Mouse (Mus musculus) T-helper 2 cell (primary cell): ENCODE measurements around the gene Fscn2.
"Not testable (repeated sequence)": the region's sequence is repeated elsewhere in the genome, so short reads cannot be mapped to it uniquely, and the experiment has no call there.

Experiments used
- in situ Hi-C: fragments of 300-600 bp; cut with MboI, MseI; formaldehyde crosslinking; loops from one replicate; pipeline ENCODE4 v1.15.1; 2025; ENCODE audit warnings: high pct_unique_total_duplicates

Gene Fscn2

DNA sequence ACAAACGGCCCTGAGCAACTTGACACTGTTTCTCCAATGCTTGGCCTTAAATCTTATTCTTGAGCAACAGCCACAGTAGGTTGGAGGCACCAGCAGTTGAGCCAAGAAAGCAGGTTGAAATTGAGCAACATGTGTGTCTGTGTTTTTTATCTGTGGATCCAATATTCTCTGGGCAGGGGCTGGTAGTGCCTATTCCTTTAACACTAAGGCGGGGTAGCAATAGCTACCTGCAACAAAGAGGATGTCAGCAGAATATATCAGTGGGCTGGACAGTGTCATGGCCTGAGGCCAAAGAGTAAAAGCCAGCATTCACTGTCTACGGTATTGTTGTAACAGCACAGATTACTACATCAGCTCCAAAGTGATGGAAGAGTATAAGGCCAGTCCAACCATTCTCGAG, 34.3 kb downstream of the Fscn2 start:
- in situ Hi-C loops: no loop called here

DNA sequence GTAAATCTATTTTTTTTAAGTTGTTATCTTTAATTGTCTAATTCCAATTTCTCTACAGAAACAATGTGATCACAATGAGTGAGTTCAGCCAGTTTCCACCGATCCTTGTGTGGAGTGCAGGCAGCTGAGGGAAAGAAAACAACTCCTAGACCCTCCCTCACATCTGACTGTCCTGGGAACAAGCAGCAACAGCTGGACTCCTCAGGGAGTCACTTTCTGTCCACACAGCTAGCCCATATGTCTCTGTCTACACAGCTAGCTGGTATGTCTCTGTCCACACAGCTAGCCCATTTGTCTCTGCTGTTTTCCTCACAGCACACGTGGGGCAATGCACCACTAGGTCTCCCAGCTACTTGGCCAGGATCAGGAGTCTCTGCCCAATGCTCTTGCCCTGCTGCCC, 36.3 kb downstream of the Fscn2 start:
- in situ Hi-C loops: no loop called here

DNA sequence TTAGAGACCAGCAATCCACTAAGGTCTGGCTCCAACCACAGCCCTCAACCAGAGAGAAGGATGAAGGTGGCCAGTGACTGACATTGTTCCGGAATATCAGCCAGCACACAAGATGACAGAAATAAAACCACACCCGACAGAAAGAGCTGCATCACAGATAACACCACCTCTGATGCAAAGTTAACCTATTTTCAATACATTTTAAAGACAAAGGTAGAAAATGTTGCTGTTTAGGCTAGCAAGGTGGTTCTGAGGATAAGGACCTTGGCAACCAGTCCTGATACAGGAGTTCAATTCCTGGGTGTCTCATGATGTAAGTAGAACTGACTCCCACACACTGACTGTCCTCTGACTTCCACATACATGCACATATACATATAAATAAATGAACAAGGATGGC, 38.0 kb downstream of the Fscn2 start:
- in situ Hi-C loops: no loop called here

DNA sequence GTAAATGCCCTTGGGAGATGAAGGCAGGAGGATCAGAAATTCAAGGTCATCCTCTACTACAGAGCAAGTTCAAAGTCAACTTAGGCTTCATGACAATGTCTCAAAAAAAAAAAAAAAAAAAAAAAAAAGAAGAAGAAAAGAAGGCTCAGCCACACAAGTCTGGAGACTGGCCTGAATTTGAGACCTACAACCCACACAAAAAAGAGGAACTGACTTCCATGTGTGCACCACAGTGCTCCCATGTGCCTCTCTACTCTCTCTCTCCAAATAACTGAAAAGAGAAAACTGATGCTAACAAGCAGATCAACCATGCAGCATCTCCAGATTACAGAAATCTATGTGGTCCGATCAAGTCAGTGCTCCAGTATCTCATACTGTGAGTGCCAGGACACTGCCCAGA, 43.5 kb downstream of the Fscn2 start:
- in situ Hi-C loops: no loop called here

GRCm38 (mm10) chr11:120405867-120406266, 44.5 kb downstream of the Fscn2 start:
- in situ Hi-C loops: no loop called here

- in situ Hi-C loops: no loop called here
Observed at GRCm38 (mm10) chr11:120406445-120406844, 45.1 kb downstream of the Fscn2 start.

DNA sequence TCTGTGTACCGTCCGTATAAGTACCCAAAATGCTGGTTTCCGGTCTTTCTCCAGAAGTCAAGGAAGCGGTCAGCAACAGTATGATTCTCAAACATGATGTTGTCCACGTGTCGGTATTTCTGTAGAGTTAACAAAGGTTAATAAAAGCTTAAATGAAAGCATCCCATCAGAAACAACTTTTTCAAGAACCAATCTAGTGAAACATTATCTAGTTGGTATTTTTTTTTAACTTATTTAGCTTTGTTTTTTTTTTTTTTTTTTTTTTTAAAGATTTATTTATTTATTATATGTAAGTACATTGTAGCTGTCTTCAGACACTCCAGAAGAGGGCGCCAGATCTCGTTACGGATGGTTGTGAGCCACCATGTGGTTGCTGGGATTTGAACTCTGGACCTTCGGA, 52.3 kb downstream of the Fscn2 start:
- in situ Hi-C loops: not testable (repeated sequence)
